Mouse (Mus musculus): Measurements from ENCODE around the gene Tbx6. TPM values are rescaled to one million over a fixed set of nuclear protein-coding genes. Genes with fewer than 3 reads are reported as not detected.

Gene Tbx6
- total and polyA plus RNA-seq, 3 experiments = 0.12 to 0.15 TPM; not detected in 1

- H3K27me3 ChIP-seq (ENCODE audit: control insufficient read depth in 1 of 2, insufficient read depth in 2 of 2, low read length in 2 of 2) = peaks cover 0 to 2% of the 10 kb centered on the region in 2 experiments; a peak in 1 of 4 replicates
- no peaks in the 10 kb centered on the region for H3K79me2 ChIP-seq (ENCODE audit: control insufficient read depth, insufficient read depth, low read length, poor library complexity)
- no peak for DNase-seq (ENCODE audit: low read depth, low spot score)
- no peak overlapping the region for H3K9ac ChIP-seq (ENCODE audit: control insufficient read depth, low read depth, low read length, poor library complexity, severe bottlenecking)
- no peaks in the 10 kb centered on the region for H3K36me3 ChIP-seq (ENCODE audit: control insufficient read depth in 1 of 2, insufficient read depth in 2 of 2, low read length in 2 of 2)
- no peak overlapping the region for H3K27ac ChIP-seq (ENCODE audit: control insufficient read depth, low read depth, low read length)
- peaks cover 0 to 3% of the 10 kb centered on the region in 2 experiments; a peak in 2 of 4 replicates for H3K4me1 ChIP-seq (ENCODE audit: control insufficient read depth in 1 of 2, insufficient read depth in 2 of 2, low read length in 2 of 2)
- H3K4me3 ChIP-seq (ENCODE audit: control insufficient read depth in 1 of 2, insufficient read depth in 1 of 2, low read depth in 2 of 2, low read length in 2 of 2) = no peak overlapping the region
- no peaks in the 10 kb centered on the region for H3K9me3 ChIP-seq (replicated peaks; ENCODE audit: insufficient read depth, low read length)
- TF ChIP-seq SIN3A (IDR thresholded peaks at IDR 0.05; ENCODE audit: low read length) (no peak), SMC3 (IDR thresholded peaks at IDR 0.05; ENCODE audit: low read depth, low read length) (0 out of 2 replicates have a peak, but pooled peaks have one; percentile 16), ZMIZ1 (IDR thresholded peaks at IDR 0.05; ENCODE audit: low read depth, low read length) (no peak), GABPA (IDR thresholded peaks at IDR 0.05; ENCODE audit: low read depth, low read length) (no peak), ZKSCAN1 (IDR thresholded peaks at IDR 0.05; ENCODE audit: low read depth, low read length) (no peak), CTCF (IDR thresholded peaks at IDR 0.05 in 2 of 3, conservative IDR thresholded peaks at IDR 0.05 in 1 of 3; ENCODE audit: control insufficient read depth in 1 of 3, insufficient read depth in 1 of 3, low read depth in 2 of 3, low read length in 3 of 3, poor library complexity in 1 of 3, severe bottlenecking in 1 of 3) (peak; percentile 7 to 30 (median 15); a peak in 3 of 6 replicates), POLR2AphosphoS5 (IDR thresholded peaks at IDR 0.05; ENCODE audit: borderline replicate concordance, low read depth, low read length) (no peak), ZNF384 (IDR thresholded peaks at IDR 0.05; ENCODE audit: low read depth, low read length) (no peak), KAT2A (conservative IDR thresholded peaks at IDR 0.05; ENCODE audit: low read depth, low read length) (no peak), RAD21 (IDR thresholded peaks at IDR 0.05; ENCODE audit: low read depth, low read length) (peak; percentile 19), POLR2A (IDR thresholded peaks at IDR 0.05; ENCODE audit: control insufficient read depth in 1 of 2, insufficient read depth in 1 of 2, low read depth in 1 of 2, low read length in 2 of 2, poor library complexity in 1 of 2) (no peak), MAX (IDR thresholded peaks at IDR 0.05; ENCODE audit: low read length) (no peak), HCFC1 (IDR thresholded peaks at IDR 0.05; ENCODE audit: low read depth, low read length) (no peak), BHLHE40 (IDR thresholded peaks at IDR 0.05; ENCODE audit: borderline replicate concordance, low read depth, low read length) (no peak), GATA1 (IDR thresholded peaks at IDR 0.05; ENCODE audit: low read depth, low read length) (no peak), UBTF (IDR thresholded peaks at IDR 0.05; ENCODE audit: borderline replicate concordance, insufficient read depth, low read depth, low read length) (no peak)
Measured at GRCm38 (mm10) chr7:126749582-126750343, 31.5 kb upstream of the Tbx6 start.

GRCm38 (mm10) chr7:126754866-126755265, 26.4 kb upstream of the Tbx6 start:
- Histone ChIP-seq H3K36me3 (ENCODE audit: control insufficient read depth in 1 of 2, insufficient read depth in 2 of 2, low read length in 2 of 2) (peaks cover 0 to 2% of the 10 kb centered on the region in 2 experiments; a peak in 1 of 4 replicates), H3K4me1 (ENCODE audit: control insufficient read depth in 1 of 2, insufficient read depth in 2 of 2, low read length in 2 of 2) (peaks cover 3% of the 10 kb centered on the region in 2 experiments; a peak in 2 of 4 replicates), H3K27me3 (ENCODE audit: control insufficient read depth in 1 of 2, insufficient read depth in 2 of 2, low read length in 2 of 2) (no peaks in the 10 kb centered on the region), H3K27ac (ENCODE audit: control insufficient read depth, low read depth, low read length) (no peak overlapping the region), H3K9ac (ENCODE audit: control insufficient read depth, low read depth, low read length, poor library complexity, severe bottlenecking) (peak overlapping the region; percentile 7; the same call in 1 of the 2 replicates), H3K9me3 (replicated peaks; ENCODE audit: insufficient read depth, low read length) (no peaks in the 10 kb centered on the region), H3K4me3 (ENCODE audit: control insufficient read depth in 1 of 2, insufficient read depth in 1 of 2, low read depth in 2 of 2, low read length in 2 of 2) (peak overlapping the region; percentile 2 to 40; a peak in 3 of 4 replicates), H3K79me2 (ENCODE audit: control insufficient read depth, insufficient read depth, low read length, poor library complexity) (no peaks in the 10 kb centered on the region; the same call in 1 of the 2 replicates)
- peak; percentile 81 for DNase-seq (ENCODE audit: low read depth, low spot score)
- TF ChIP-seq NRF1 (IDR thresholded peaks at IDR 0.05; ENCODE audit: insufficient read depth, low read depth, low read length, poor library complexity, severe bottlenecking) (no peak), NELFE (IDR thresholded peaks at IDR 0.05; ENCODE audit: low read depth, low read length) (no peak), CHD2 (IDR thresholded peaks at IDR 0.05; ENCODE audit: low read length) (no peak), EP300 (IDR thresholded peaks at IDR 0.05; ENCODE audit: low read depth in 1 of 2, low read length in 2 of 2) (no peak), USF1 (IDR thresholded peaks at IDR 0.05; ENCODE audit: low read depth, low read length) (no peak), ZMIZ1 (IDR thresholded peaks at IDR 0.05; ENCODE audit: low read depth, low read length) (no peak), JUND (IDR thresholded peaks at IDR 0.05; ENCODE audit: low read depth, low read length) (no peak), TBP (IDR thresholded peaks at IDR 0.05; ENCODE audit: low read depth, low read length) (peak; percentile 25; the same call in 1 of the 2 replicates), POLR2AphosphoS5 (IDR thresholded peaks at IDR 0.05; ENCODE audit: borderline replicate concordance, low read depth, low read length) (no peak), MEF2A (IDR thresholded peaks at IDR 0.05; ENCODE audit: extremely low read depth, insufficient replicate concordance, low read depth, low read length, poor library complexity, severe bottlenecking) (no peak), MAZ (IDR thresholded peaks at IDR 0.05; ENCODE audit: low read depth, low read length) (peak; percentile 53; the same call in 1 of the 2 replicates), MYB (IDR thresholded peaks at IDR 0.05; ENCODE audit: low read depth, low read length) (no peak), KAT2A (conservative IDR thresholded peaks at IDR 0.05; ENCODE audit: low read depth, low read length) (no peak), CHD1 (IDR thresholded peaks at IDR 0.05; ENCODE audit: low read depth, low read length) (no peak), MYC (IDR thresholded peaks at IDR 0.05; ENCODE audit: low read depth, low read length) (no peak), ELF1 (IDR thresholded peaks at IDR 0.05; ENCODE audit: low read depth, low read length) (0 out of 2 replicates have a peak, but pooled peaks have one; percentile 62), E2F4 (IDR thresholded peaks at IDR 0.05; ENCODE audit: borderline replicate concordance, low read depth, low read length) (no peak)
